Mouse (Mus musculus) left cerebral cortex, adult 2 months (tissue): ENCODE data around the gene Kcnk13. TPM values are rescaled to one million over a fixed set of nuclear protein-coding genes. Genes with fewer than 3 reads are reported as not detected.

ENCODE experiments used
- DNase-seq, 2 experiments: peaks; one replicate each; pipeline ENCODE4 v3.0.0; 2021 to 2022; ENCODE audit warnings: low spot score in 2 of 2, mixed read lengths in 1 of 2; ENCODE audit errors: extremely low spot score in 1 of 2
- H3K27ac ChIP-seq: fragments of 200-600 bp; 2 replicates; pipeline ENCODE4 v1.8.1; 2022
- H3K4me3 ChIP-seq: fragments of 200-600 bp; 2 replicates; pipeline ENCODE4 v1.8.1; 2022
- CTCF ChIP-seq: fragments of 200-600 bp; IDR thresholded peaks from 2 replicates; pipeline ENCODE4 v1.8.1; 2022; ENCODE audit warnings: antibody characterized with exemption, mild to moderate bottlenecking, moderate library complexity
- intact Hi-C: fragments of 180-260 bp; cut with DNase I; formaldehyde crosslinking; loops from one replicate; pipeline ENCODE4 v1.15.1; 2025
- long read RNA-seq, 2 experiments: library from polyadenylated mRNA; stranded (forward); transcript quantifications; one replicate each; pipeline ENCODE4 v2.0.0; 2021; ENCODE audit warnings: borderline mapping rate in 2 of 2
- total RNA-seq, 2 experiments: library from RNA; stranded (reverse); gene quantifications; 2 replicates each; pipeline ENCODE4 v1.2.3; 2021

The Kcnk13 gene
- 10 to 100 TPM in 1 of 2 experiments, 1 to 10 TPM in 1; 6.8 to 10.4 TPM for total RNA-seq
- long read RNA-seq, experiment 1, partial matches to known transcripts, result 17 of 21 reads
- long read RNA-seq, experiment 1, other reads (novel, unspliced or antisense), result 0 of 21 reads
- long read RNA-seq, experiment 2, transcript Kcnk13-202 (3 exons, 3,061 nt), result major isoform, 7 of 19 reads
- long read RNA-seq, experiment 2, partial matches to known transcripts, result 12 of 19 reads
- long read RNA-seq, experiment 2, other reads (novel, unspliced or antisense), result 0 of 19 reads

DNA sequence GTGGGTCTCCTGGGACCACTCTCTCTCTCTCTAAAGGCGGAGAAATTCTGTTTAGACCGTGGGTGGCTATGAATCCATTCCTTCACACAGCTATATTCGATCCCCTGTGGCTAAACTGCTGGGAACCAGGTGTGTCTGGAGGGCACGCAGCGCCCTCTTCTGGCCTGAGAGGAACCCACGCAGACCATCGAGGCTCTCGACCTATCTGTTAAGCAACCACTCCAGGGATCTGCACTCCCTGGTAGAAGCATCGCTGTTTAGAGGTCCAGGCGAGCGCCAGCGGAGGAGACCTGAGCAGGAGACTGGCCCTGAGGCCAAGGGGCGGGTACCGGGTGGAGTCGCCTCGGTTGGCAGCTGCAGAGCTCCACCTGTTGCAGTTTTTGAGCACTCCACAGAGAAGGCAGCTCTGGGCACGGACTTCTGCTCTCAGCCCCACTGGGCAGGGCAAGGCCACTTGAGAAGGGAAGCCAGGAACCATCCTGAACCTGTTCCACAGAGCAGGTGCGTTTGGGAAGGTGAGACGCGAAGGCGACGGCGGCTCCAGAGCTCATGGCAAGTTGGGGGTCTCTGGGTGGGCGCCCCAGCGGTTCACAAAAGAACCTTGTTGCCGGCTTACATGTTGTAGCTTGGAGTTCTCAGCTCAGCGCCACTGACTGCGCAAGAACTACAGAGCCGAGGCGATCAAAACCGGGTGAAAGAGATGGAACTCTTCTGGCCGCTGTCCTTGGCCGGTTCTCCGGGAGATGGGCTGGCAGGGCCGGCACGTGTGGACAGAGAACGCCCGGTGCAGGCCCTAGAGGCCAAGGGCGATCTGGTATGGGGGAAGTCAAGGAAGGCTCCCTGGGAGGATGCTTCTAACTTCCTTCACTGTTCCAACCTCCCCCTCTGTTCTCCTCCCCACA, at the start of gene Kcnk13:
Gene Kcnk13, plus strand, starts transcription at position 199 of the 902 bp plus-strand sequence.
- H3K4me3 ChIP-seq, result peak within 1 kb of the TSS; percentile 73
- DNase-seq, result peak; percentile 75 to 78
- H3K27ac ChIP-seq, result peak within 1 kb of the TSS; percentile 60
- peak; percentile 83 for TF ChIP-seq CTCF
- intact Hi-C loops, result loop anchor here (2.0 to 10.0 kb wide), 3 partner anchors 62 to 880 kb away; no protein-coding TSS in a partner anchor

DNA sequence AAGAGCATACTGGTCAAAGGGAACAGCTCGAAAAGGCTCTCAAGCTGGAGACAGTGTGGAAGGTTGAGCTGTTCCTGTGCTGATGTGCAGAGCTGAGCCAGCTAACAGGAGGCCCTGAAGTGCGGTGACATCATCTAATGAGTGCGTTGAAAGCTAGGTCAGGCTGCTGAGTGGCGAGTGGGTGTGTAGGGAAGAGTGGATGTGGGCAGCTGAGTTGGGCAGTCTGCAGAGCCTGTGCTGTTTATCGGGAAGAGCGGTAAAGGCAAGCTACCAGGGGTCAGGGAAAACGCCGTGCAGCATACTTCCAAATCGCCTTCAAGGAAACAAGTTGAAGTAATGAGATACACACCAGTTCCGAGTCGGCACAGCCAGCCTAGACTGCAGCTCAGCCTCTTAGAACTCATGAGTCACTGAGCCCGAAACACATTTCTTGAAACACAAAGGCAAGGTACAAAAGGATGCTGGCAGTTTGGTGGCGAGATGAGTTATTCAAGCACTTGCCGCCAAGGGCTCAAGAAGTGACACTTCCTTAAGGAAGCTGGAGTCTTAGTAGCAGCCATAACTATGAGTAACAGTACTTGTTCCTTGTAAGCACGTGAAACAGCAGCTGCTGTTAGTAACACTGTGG, 46.4 kb upstream of the Kcnk13 start:
- intact Hi-C loops, result no loop called here
- Histone ChIP-seq H3K27ac (peak overlapping the region; percentile 45), H3K4me3 (no peak overlapping the region)
- peak; percentile 47 to 48 for DNase-seq
- no peak for TF ChIP-seq CTCF

DNA sequence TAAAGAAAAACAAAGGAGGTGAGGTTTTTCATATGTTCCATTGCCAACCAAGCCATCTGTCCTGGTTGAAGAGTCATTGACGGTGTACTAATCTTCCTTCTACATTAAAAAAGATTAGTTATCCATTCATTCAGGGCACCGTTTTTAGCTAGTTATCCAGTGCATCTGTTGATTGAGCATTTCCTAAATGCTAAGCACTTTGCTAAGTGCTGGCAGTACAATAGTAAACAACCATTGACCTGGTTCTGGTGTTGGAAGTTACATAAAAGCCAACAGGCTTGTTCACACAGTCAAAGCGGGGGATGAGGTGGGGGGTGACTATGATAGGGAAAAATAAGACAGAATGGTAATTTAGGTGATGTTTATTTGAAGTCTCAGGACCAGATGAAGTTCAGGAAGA, 44.7 kb upstream of the Kcnk13 start:
- Histone ChIP-seq H3K4me3 (no peak overlapping the region), H3K27ac (no peak overlapping the region)
- TF ChIP-seq CTCF, result no peak
- DNase-seq, result no peak
- intact Hi-C loops, result no loop called here

DNA sequence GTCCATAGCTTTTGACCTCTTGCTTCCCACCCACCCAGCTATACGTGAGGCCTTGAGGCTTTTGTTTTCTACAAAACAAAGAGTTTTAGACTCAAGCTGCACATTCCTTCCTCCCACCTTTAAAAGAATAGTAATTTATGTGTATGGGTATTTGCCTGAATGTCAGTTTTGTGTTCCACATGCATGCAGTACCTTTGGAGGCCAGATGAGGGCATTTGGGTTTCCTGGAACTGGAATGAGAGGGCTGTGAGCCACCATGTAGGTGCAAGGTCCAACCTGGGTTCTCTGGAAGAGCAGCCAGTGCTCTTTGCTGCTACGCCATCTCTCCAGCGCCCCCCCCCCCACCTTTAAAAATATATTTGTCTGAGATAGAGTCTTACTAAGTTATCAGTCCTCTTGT, 43.3 kb upstream of the Kcnk13 start:
- intact Hi-C loops, result no loop called here
- Histone ChIP-seq H3K4me3 (no peak overlapping the region), H3K27ac (no peak overlapping the region)
- peak; percentile 32 for TF ChIP-seq CTCF
- no peak for DNase-seq

DNA sequence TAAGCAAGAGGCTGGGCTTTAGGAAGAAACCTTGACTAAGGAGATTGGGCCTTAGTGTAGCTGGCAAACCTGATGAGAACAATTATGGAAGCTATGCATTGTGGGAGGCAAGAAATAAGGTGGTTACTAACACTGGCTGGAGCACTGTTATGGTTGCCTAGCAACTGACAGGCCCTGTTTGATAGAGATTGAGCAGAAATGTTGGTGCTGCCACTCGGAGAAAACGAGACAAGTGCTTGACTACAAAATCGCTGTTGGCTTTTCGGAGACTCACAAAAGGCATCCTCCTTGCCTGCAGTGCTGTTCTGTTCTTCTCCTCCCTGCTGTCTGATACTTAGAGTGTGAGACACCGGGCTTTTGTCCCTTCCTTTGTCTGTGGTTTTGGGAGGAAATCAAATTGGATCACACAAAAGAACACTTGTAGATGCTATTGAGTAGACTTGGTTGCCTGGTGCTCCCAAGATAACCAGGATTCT, 41.1 kb upstream of the Kcnk13 start:
- Histone ChIP-seq H3K27ac (peak overlapping the region; percentile 16; the same call in 1 of the 2 replicates), H3K4me3 (no peak overlapping the region)
- no peak for TF ChIP-seq CTCF
- intact Hi-C loops, result no loop called here
- no peak for DNase-seq

DNA sequence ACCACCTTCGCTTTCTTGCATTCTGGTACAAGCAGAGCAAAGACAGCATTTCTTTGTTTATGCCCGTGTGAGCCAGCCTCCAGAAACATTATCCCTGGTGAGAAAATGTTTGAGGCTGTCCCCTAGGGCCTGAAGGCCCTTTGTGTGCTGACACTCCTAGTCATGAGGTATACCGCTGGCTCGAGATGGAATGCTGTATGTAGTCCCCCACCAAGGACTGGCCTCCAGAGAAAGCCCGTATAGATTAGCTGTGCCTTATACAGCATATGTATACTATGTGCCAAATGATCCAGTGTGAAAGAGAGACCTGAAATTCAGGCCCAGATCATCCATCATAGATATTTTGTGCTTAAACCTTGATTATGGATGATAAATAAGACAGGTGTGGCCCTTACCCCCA, 40.6 kb upstream of the Kcnk13 start:
- no peak for TF ChIP-seq CTCF
- DNase-seq, result no peak
- Histone ChIP-seq H3K27ac (peak overlapping the region; percentile 9; the same call in 1 of the 2 replicates), H3K4me3 (no peak overlapping the region)
- intact Hi-C loops, result no loop called here

DNA sequence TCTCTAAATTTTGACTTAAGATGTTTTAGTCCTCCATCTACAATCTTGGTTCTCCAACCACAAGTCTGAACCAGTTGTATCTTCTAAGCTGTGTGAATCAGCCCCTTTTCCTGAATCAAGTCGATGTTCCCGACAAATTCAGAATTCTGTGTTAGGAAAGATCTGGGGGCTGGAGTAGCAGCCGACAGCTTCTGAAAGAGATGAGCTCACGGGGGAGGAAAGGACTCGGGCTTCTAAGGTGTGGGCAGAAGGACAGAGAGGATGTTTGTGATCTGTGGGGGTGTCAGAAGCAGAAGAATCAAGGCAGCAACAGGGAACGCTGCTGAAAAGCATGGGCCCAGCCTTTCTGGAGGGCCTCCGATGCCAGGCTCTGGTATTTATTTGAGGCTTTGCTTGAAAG, 36.0 kb upstream of the Kcnk13 start:
- peak; percentile 38 to 47 for DNase-seq
- peak overlapping the region; percentile 69 for H3K27ac ChIP-seq
- TF ChIP-seq CTCF, result no peak
- intact Hi-C loops, result no loop called here
- H3K4me3 ChIP-seq, result no peak overlapping the region

DNA sequence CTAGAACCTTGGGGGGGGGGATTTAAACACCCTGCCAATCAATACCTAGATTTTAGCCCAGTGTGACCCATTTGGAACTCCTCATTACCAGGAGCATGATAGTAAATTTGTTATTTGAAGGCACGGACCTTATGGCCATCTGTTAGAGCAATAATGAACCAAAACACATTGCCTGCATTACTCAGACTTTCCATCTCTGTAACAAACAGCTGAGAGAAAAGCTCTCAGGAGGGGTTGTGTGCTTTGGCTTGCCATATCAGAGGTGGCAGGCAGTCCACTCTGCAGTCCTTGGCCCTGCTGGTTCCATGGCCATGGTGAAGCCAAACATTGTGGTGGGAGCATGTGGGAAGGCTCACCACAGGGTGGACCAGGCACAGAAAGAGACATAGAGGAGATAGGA, 35.1 kb upstream of the Kcnk13 start:
- no peak for DNase-seq
- intact Hi-C loops, result no loop called here
- Histone ChIP-seq H3K27ac (peak overlapping the region; percentile 58), H3K4me3 (no peak overlapping the region)
- TF ChIP-seq CTCF, result no peak

DNA sequence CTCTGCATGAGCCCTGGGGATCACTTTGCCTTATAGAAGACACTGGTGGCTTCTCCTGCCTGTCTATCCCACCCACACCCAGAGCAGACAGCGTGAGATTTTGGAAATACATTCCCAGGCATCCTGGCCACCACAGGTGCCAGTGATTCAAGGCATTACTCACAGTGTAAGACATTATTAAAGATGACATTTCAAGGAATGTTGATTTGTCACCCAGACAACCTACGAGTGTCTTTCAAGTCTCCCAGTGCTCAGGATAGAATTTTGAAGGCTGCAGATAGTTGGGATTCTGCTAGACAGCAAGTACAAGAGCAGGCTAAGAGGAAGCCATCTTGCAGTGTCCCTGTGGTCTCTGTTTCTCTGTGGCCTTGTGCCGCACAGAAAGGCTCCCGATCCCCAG, 32.1 kb upstream of the Kcnk13 start:
- intact Hi-C loops, result no loop called here
- Histone ChIP-seq H3K4me3 (no peak overlapping the region), H3K27ac (no peak overlapping the region)
- no peak for DNase-seq
- TF ChIP-seq CTCF, result no peak

DNA sequence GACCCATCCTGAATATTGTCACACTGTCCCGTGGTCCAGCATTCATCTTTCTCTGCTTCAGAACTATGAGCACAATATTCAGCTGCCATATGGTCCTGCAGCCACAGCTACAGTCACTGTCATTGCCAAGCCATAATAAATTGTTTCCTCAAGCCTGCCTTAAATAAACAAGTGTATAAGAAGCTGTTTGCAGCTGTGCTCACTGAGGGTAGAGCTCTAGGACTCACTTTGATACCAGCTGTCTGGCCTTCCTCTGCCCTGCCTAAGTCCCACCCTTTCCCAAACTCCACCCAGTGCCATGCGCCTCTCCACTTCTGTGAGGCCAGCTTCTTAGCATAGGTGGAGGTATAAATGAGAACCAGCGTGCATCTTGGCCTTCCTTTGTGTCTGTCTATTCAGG, 30.7 kb upstream of the Kcnk13 start:
- intact Hi-C loops, result no loop called here
- Histone ChIP-seq H3K27ac (no peak overlapping the region), H3K4me3 (no peak overlapping the region)
- DNase-seq, result no peak
- TF ChIP-seq CTCF, result no peak

DNA sequence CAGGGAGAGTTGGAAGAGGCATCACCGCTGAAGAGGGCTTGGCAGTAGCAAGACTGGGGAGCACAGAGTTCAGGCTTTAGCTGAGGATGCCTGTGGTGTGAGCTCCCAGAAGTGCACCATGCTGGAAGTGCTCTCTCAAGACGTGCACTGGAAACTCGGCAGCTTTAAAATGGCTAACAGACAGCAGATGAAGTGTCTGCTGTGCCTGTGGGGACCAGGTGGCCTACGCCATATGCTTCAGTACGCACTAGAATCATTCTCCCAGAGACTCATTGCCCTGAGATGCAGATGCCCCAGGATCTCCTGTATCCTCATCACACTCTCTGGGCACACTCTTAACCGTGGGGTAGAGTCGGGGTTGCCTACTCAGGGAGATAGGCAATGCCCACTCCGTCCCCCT, 28.9 kb upstream of the Kcnk13 start:
- intact Hi-C loops, result no loop called here

DNA sequence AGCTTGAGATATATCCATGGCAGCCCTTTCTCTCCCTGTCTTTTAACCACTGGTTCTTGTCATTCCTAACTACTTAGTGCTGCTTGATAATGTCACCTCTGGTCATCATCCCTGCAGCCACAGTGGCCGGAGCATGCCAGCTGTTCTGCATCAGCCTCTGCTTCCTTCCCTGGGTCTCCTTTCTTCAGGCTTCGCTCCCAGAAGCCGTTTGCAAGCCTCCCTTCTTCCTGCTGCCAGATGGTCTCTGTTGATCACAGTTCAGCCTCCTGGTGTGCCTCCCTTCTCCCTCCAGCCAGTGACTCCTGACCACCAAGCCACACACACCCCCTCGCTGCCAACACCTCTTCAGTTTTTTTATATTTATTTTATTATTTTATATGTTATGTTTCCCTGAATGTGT, 25.8 kb upstream of the Kcnk13 start:
- intact Hi-C loops, result no loop called here
- no peak for TF ChIP-seq CTCF
- H3K4me3 ChIP-seq, result no peak overlapping the region
- no peak overlapping the region for H3K27ac ChIP-seq
- DNase-seq, result no peak

More for the DNA sequence above, 28.9 kb upstream of the Kcnk13 start:
- no peak for TF ChIP-seq CTCF
- DNase-seq, result no peak
- no peak overlapping the region for H3K4me3 ChIP-seq
- H3K27ac ChIP-seq, result no peak overlapping the region
